Mouse (Mus musculus): ENCODE data around the gene Cep41.

GRCm38 (mm10) chr6:30734988-30735727, 41.6 kb upstream of the Cep41 start:
- no peak for TF ChIP-seq CTCF (IDR thresholded peaks at IDR 0.05; ENCODE audit: insufficient read depth, low read length)
- TF ChIP-seq POLR2A (IDR thresholded peaks at IDR 0.05; ENCODE audit: borderline replicate concordance, extremely low read depth, low read depth, low read length): no peak

Data from lung, adult 2 months (tissue).